Mouse (Mus musculus): Measurements from ENCODE around the gene Pm20d1. TPM values are rescaled to one million over a fixed set of nuclear protein-coding genes. Genes with fewer than 3 reads are reported as not detected.

Pm20d1 gene
- total RNA-seq, 2 experiments from 2014 or later, result 3.1 to 5.1 TPM

GRCm38 (mm10) chr1:131867946-131868290 is 70.7 kb downstream of the Pm20d1 start:
- no peak for DNase-seq (ENCODE audit: low spot score)
- intact Hi-C loops (cut with DNase I), result loop anchor here (2.0 kb wide), 2 partner anchors 43 kb away; partner anchors contain the start of gene Nucks1

DNA sequence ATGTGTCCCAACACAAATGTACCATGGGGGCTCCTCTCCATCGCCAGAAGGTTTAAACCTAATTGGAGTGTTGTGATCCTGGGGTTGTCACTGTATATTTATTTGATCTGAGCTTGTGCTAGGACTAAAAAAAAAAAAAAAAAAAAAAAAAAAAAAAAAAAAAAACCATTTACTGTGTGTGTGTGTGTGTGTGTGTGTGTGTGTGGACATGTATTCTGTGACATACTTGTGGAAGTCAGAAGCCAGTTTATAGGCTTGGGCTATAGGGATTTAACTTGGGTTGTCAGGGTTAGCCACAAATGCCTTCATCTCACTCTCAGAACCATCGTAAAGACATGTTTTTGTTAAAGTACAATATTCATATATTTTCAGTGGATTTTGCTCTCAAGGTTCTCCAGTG is 72.4 kb downstream of the Pm20d1 start:
- DNase-seq (ENCODE audit: low spot score), result no peak
- intact Hi-C loops (cut with DNase I), result no loop called here

Other genes with a start within 250 kb of the Pm20d1 start
- gene Avpr1b, start 198.1 kb upstream of the Pm20d1 start, total RNA-seq (2021), result not detected
- gene Ctse, start 159.1 kb upstream of the Pm20d1 start, total RNA-seq (2021), result 1 to 10 TPM in 1 of 2 experiments, under 1 TPM in 1; 0.83 to 1.3 TPM
- 1 to 10 TPM; 3.2 to 4.4 TPM for gene Rab7b, start 108.7 kb upstream of the Pm20d1 start, total RNA-seq (2021)
- gene Slc26a9, start 53.4 kb upstream of the Pm20d1 start, total RNA-seq (2021), result not detected
- gene Slc41a1, start 30.1 kb downstream of the Pm20d1 start, total RNA-seq (2021), result 10 to 100 TPM; 52.4 to 61.4 TPM
- gene Rab29, start 69.8 kb downstream of the Pm20d1 start, total RNA-seq (2021), result 10 to 100 TPM; 11.8 to 12.8 TPM
- 10 to 100 TPM; 58.4 to 59.1 TPM for gene Nucks1, start 113.2 kb downstream of the Pm20d1 start, total RNA-seq (2021)
- gene Slc45a3, start 165.6 kb downstream of the Pm20d1 start, total RNA-seq (2021), result 1 to 10 TPM; 3.8 to 5.2 TPM
- 10 to 100 TPM; 87.2 to 87.5 TPM for gene Elk4, start 210.2 kb downstream of the Pm20d1 start, total RNA-seq (2021)